Mouse (Mus musculus) retina, adult 2 months (tissue): ENCODE measurements around the gene Gm27029.
"Not testable (repeated sequence)": the region's sequence is repeated elsewhere in the genome, so short reads cannot be mapped to it uniquely, and the experiment has no call there.

Experiments used
- DNase-seq: peaks from one replicate; pipeline ENCODE4 v3.0.0-alpha.2; 2012; ENCODE audit warnings: low read depth, low spot score

Gene Gm27029

DNA sequence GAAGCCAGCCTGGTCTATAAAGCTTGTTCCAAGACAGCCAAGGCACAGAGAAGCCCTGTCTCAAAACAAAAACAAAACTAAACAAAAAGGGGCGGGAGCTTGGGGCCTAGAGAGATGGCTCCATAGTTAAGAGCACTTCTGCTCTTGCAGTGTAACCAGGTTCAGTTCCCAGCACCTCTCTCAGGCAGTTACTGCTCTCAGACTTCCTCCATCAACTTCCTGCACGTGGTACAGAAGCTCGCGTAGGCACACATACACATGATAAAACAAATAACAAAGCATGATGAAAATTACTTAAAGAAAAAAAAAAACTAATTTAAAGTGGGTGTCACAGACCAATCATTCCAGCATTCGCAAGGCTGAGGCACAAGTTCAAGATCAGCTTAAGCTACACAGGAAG is 4.4 kb downstream of the Gm27029 start:
- DNase-seq: no peak

- no peak for DNase-seq
These were observed 5.0 kb downstream of the Gm27029 start for GRCm38 (mm10) chr11:101419610-101420009.

- no peak for DNase-seq
These were observed 5.6 kb downstream of the Gm27029 start for GRCm38 (mm10) chr11:101418991-101419390.

DNA sequence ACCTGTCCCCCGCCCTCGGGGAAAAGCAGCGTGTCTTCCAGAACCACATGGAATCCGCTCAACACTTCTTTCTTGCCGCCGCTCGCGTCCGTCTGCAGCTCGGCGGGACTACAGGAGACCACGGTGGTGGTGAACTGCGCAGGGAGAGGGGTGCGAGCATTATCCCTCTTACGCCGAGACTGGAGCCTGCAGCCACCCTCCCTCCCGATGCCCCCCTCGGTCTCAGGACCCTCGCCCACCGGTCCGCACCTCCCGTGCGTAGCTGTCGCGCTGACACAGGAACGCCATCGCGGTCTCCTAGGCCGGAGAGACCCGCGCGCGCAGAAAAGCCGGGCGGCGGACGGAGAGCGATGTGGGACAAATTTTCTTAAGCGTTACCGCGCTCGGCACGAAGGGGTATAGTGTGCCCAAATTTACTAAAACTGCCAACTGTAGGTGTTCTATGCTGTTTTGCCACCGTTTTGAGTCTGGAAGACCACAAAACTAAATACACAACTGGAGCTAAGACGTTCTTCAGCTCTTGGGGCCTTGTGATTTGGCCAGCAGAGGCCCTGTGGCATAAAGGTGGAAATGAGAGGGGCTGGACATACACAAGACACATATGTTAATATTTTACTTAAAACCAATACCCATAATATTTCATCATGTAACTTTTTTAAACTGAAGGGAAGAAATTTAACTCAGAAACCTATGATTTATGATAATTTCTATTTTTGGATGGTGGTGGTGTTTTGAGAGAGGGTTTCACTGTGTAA is 7.3 kb downstream of the Gm27029 start, which contains the start of gene Aarsd1:
Aarsd1 (minus strand) TSS at position 515 of the 755 bp plus-strand sequence.
- peak; percentile 75 for DNase-seq

GRCm38 (mm10) chr11:101416433-101417100 is 8.0 kb downstream of the Gm27029 start:
- DNase-seq: no peak

GRCm38 (mm10) chr11:101415306-101415705 is 9.3 kb downstream of the Gm27029 start:
- no peak for DNase-seq

DNA sequence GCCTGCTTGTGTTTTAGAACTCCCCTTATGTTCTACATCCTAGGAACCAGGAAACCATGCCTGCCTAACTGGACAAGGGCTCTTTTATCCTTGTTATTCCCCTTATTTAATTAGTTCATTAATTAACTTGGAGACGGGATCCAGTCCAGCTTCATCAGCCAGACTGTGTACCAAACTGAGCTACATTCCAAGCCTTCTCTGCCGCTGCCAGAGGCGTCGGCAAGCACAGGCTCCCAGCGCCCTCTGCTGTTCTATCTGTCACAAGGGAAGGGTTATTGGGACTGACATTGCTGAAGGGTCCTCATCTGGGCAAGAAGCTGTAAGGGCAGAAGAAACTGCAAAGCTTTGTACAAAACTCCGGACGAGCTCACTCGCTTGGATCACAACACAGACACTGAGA is 29.5 kb downstream of the Gm27029 start:
- DNase-seq: peak; percentile 34

- DNase-seq: no peak
These were observed 42.8 kb downstream of the Gm27029 start for GRCm38 (mm10) chr11:101381817-101382216.

GRCm38 (mm10) chr11:101378926-101379325 is 45.7 kb downstream of the Gm27029 start:
- DNase-seq: no peak

DNA sequence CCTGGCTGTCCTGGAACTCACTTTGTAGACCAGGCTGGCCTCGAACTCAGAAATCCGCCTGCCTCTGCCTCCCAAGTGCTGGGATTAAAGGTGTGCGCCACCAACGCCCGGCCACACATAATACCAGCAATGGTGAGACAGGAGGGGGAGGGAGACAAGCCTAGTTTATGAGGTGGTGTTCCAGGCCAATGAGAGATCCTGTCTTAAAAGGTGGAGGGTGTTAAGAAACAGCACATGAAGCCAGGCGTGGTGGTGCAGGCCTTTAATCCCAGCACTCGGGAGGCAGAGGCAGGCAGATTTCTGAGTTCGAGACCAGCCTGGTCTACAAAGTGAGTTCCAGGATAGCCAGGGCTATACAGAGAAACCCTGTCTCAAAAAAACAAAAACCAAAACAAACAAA is 46.4 kb downstream of the Gm27029 start:
- DNase-seq: not testable (repeated sequence)

DNA sequence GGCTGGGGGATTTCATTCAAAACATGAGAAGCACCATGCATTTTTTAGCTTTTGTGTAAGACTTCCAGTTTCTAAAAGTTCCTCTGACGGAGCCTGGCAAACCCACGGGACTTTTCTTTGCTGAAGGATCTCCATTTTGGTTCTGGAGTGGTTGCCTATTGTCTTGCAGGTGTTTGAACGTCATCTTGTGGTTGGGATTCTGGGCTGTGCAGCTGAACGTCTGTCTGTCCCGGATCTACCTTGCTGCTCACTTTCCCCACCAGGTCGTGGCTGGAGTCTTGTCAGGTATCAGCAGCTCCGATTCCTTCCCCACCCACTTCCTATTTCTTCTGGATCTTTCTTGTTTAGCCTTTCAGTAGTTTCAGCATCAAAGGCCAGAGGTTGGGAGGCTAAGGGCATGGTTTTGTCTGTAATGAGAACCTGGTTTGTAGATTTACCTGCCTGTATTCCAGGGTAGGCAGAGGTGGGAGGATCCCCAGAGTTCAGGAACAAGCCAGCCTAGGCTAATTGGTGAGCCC is 50.1 kb downstream of the Gm27029 start:
- DNase-seq: no peak

DNA sequence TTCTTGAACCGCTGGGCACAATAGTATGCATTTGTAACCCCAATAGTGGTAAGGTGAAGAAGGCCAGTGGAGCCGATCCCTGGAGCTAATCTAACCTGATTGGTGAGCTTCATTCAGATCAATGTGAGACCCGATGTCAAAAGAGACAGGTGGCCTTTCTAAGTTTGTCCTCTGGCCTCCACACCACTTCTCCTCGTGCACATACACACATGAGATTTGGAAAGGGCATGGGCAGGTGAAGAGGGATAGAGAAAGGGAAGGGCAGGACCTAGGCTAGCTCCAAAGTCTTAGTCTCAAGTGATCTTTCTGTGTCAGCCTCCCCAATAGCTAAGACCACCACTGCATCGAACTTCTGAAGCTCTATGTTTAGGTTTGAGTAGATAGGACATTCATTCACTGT is 54.5 kb downstream of the Gm27029 start:
- DNase-seq: no peak

GRCm38 (mm10) chr11:101367326-101367935 is 57.2 kb downstream of the Gm27029 start, which contains the start of gene G6pc:
TSS of gene G6pc (plus strand) at chr11:101367561.
- DNase-seq: no peak

DNA sequence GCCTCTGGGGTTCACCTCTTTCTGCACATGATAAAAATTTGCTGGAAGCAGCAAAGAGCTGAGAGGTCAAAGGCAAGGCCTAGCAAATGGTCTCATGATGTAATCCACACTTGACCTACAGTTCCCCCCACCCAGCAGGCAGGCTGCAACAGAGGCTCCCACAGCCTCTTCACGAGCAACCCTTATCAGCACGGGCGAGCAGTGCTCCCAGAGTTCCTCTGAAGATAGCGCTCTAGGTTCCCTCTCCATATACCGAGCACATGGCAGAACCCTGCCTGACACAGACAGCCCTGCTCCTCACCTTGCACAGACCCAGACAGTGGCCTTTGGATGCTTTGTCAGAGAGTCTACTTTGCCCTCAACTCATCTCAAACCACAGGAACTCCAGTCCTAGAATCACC is 60.1 kb downstream of the Gm27029 start:
- no peak for DNase-seq

- no peak for DNase-seq
These were observed 63.9 kb downstream of the Gm27029 start for GRCm38 (mm10) chr11:101360651-101361113.

GRCm38 (mm10) chr11:101359776-101360175 is 64.8 kb downstream of the Gm27029 start:
- no peak for DNase-seq

DNA sequence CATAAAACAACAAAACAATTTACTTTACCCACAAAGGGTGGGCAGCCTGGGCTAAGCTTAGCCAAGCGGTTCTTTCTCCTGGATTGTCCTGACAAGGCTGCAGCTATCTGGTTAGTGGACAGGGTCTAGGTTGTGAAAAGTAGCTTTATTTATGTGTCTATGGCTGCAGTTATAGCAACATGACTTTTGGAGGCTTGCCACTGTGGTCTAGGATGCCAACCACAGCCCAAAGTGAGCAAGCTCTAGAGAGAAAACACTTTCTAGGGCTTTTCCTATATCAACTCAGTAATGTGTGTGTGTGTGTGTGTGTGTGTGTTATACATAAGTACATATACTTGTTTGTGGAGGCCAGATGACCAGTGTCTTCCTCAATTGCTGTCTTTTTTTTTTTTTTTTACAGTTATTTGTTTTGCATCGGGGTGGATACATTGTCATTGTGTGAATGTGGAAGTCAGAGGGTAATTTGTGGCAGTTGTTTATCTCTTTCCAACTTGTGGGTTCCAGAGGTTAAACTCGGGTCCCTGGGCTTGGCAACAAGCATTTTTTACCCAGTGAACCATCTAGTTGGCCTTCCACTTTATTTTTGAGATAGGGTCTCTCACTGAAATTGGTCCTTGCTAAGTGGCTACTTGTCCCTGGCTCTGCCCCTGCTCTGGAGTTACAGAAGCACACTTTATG is 67.0 kb downstream of the Gm27029 start:
- DNase-seq: no peak
